Mouse (Mus musculus) brain, embryonic 18.5 days (tissue): ENCODE measurements at regions not wholly inside any gene's neighbourhood (a gene's known extent, or its start where the extent isn't known, plus 50 kb on each side); places are given as distances from the start of the nearest gene placed in this dataset.

Experiments
- DNase-seq: peaks from one replicate; pipeline ENCODE4 v3.0.0-alpha.2; 2012; ENCODE audit warnings: low read depth, low spot score

- DNase-seq = no peak
Observed at GRCm38 (mm10) chr1:137751446-137751961, 424.0 kb downstream of the Ptprc start.

- no peak for DNase-seq
Observed at GRCm38 (mm10) chr1:137750894-137751293, 424.6 kb downstream of the Ptprc start.

GRCm38 (mm10) chr1:137746129-137746528 is 429.4 kb downstream of the Ptprc start:
- no peak for DNase-seq

GRCm38 (mm10) chr1:137738157-137738851 is 437.2 kb downstream of the Ptprc start:
- no peak for DNase-seq

- no peak for DNase-seq
Observed at GRCm38 (mm10) chr1:137703882-137704281, 471.6 kb downstream of the Ptprc start.

GRCm38 (mm10) chr1:137698876-137699275 is 476.6 kb downstream of the Ptprc start:
- DNase-seq = no peak

- DNase-seq = no peak
Observed at GRCm38 (mm10) chr1:137697289-137697688, 478.2 kb downstream of the Ptprc start.

- no peak for DNase-seq
Observed at GRCm38 (mm10) chr1:137696796-137697195, 478.7 kb downstream of the Ptprc start.

GRCm38 (mm10) chr1:137695751-137696150 is 479.8 kb downstream of the Ptprc start:
- no peak for DNase-seq

GRCm38 (mm10) chr1:137692525-137692924 is 483.0 kb downstream of the Ptprc start:
- DNase-seq = no peak

- DNase-seq = no peak
Observed at GRCm38 (mm10) chr1:137690860-137691595, 484.5 kb downstream of the Ptprc start.

GRCm38 (mm10) chr1:137670650-137671049 is 504.9 kb downstream of the Ptprc start:
- DNase-seq = no peak

GRCm38 (mm10) chr1:137669849-137670248 is 505.7 kb downstream of the Ptprc start:
- no peak for DNase-seq

GRCm38 (mm10) chr1:137658141-137658540 is 517.4 kb downstream of the Ptprc start:
- DNase-seq = no peak

- peak; percentile 43 for DNase-seq
Observed at GRCm38 (mm10) chr1:137656900-137657458, 518.5 kb downstream of the Ptprc start.

GRCm38 (mm10) chr1:137654171-137654570 is 521.3 kb downstream of the Ptprc start:
- no peak for DNase-seq

- no peak for DNase-seq
Observed at GRCm38 (mm10) chr1:137653495-137653894, 522.0 kb downstream of the Ptprc start.

- no peak for DNase-seq
Observed at GRCm38 (mm10) chr1:137650629-137651028, 524.9 kb downstream of the Ptprc start.

- no peak for DNase-seq
Observed at GRCm38 (mm10) chr1:137650082-137650481, 525.4 kb downstream of the Ptprc start.

GRCm38 (mm10) chr1:137648832-137649231 is 526.7 kb downstream of the Ptprc start:
- no peak for DNase-seq

- DNase-seq = no peak
Observed at GRCm38 (mm10) chr1:137644601-137645040, 530.9 kb downstream of the Ptprc start.

GRCm38 (mm10) chr1:137643508-137643907 is 532.0 kb downstream of the Ptprc start:
- DNase-seq = no peak
